Mouse (Mus musculus) cerebellum, adult 18-20 months (tissue): ENCODE measurements around the gene Ddah2.

Experiments used
- DNase-seq, 2 experiments: peaks; one replicate each; pipeline ENCODE4 v3.0.0; 2021

The Ddah2 gene

GRCm38 (mm10) chr17:35105740-35106389 is 47.0 kb downstream of the Ddah2 start:
- DNase-seq = peak; percentile 76 to 77

GRCm38 (mm10) chr17:35106522-35106921 is 47.7 kb downstream of the Ddah2 start:
- DNase-seq = no peak

- peak; percentile 46 to 69 for DNase-seq
These were observed 49.3 kb downstream of the Ddah2 start, which contains the start of gene Ly6g5c for GRCm38 (mm10) chr17:35108097-35108496. TSS of gene Ly6g5c (plus strand) at chr17:35108279.
